Mouse (Mus musculus): ENCODE results near the gene Muc4.
A peak's percentile ranks its signal among the peaks of the same experiment; 100 is the strongest.

Gene Muc4

DNA sequence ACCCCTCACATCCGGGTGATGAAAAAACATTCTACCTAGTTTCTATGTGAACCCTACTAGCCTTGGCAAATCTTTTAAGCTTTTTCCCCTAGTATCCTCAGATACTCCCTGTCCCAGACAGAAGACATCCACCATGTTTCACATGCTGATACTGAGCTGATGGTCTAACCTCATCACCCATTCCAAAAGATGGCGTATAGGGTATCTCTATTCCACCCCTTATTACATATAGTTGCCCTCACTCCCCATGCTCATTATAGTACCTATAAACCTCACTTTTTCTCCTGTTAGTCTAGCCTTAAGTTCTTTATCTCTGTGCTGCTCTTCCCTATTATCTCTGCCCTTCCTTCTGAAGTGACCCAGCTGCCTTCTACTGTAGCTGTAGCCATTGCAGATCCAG is at the start of gene Muc4:
TSS of gene Muc4 (plus strand) at position 301 of the 400 bp plus-strand sequence.
- no peak for DNase-seq (ENCODE audit: low spot score in 2 of 2)

GRCm38 (mm10) chr16:32685998-32686397 is 49.7 kb upstream of the Muc4 start:
- DNase-seq (ENCODE audit: low spot score in 2 of 2) = no peak

DNA sequence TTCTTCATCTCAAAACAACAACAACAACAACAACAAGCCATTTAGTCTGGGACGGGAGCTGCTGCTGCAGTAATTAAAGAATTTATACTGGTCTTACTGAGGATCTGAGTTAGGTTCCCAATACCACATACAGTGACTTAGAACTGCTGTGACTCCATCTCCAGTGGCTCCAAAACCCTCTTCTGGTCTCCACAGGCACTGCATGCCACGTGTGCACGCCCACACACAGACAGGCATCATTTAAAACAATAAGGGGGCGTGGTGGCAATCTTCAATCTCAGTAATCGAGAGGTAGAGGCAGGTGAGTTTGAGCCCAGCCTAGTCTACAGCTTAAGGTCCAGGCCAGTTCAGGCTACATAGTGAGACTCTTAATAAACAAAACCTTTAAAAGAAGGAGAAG is 48.5 kb upstream of the Muc4 start:
- no peak for DNase-seq (ENCODE audit: low spot score in 2 of 2)

DNA sequence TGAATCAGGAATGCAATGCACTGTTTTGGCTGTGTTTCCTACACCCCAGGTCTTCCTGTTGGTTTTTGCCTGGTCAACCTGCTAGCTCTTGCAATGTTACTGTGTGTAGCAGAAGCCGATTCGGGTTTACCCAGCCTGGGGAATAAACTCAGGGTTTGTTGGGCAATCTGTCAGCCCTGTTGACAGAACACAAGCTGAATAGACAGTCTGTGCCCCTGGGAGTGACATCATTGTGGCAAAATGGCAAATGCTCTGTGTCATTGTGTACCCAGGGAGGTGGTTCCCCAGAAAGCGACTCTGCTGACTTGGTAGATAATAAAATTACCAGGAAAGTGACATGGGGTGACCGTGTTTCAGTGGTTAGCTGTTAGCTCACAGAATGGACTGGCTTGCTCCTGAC is 46.9 kb upstream of the Muc4 start:
- peak in 1 of 2 experiments; percentile 61 for DNase-seq (ENCODE audit: low spot score in 2 of 2)

- no peak for DNase-seq (ENCODE audit: low spot score in 2 of 2)
These were observed 46.2 kb upstream of the Muc4 start for GRCm38 (mm10) chr16:32689501-32689900.

GRCm38 (mm10) chr16:32696841-32697464 is 38.7 kb upstream of the Muc4 start:
- no peak for DNase-seq (ENCODE audit: low spot score in 2 of 2)

DNA sequence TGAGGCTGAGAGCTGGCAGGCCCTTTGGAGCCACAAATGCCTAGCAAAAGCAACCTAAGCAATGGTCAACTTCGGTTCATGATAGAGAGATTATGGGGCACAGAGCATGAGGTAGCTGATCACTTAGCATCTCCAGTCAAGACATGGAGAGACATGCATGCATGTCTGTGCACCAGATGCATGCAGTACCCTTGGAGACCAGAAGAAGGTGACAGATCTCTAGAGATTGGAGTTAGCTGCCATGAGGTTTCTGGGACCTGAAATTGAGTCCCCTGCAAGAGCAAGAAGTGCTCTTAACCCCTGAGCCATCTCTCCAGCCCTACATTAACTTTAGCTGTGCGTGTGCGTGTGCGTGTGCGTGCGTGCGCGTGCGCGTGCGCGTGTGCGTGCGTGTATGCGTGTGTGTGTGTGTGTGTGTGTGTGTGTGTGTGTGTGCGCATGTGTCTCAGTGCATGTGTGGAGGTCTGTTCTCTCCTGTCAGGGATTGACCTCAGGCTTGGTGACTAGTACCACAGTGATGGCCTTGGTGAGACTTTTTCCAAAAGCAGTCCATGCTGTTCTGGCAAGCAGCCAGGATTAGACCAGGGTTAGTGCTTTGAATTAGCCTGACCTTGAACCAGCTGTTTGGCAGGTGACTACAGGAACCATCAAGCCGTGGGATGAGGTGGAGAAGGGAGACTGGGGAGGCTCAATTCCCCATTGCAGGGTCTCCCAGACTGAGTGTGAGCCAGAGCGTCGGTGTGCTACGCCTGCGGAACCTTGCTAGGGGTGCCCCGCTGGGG is 37.8 kb upstream of the Muc4 start:
- DNase-seq (ENCODE audit: low spot score in 2 of 2) = no peak

DNA sequence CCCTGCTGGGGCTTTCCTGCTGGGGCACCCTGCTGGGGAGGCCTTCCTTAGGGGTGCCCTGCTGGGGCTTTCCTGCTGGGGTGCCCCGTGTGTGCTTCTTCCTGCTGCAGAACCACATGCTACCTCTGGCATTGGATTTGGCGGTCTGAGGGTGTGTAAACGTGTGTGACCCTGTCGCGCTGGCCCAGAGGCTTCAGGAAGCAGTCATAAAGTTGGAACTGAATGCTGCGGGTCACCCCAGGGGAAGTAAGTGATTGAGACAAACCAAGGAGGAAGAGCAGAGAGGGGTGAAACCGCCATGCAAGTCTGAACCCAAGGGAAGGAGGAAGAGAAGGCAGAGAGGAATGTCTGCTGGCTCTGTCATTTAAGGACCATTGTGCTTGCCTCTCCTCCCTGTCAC is 37.1 kb upstream of the Muc4 start:
- DNase-seq (ENCODE audit: low spot score in 2 of 2) = no peak

DNA sequence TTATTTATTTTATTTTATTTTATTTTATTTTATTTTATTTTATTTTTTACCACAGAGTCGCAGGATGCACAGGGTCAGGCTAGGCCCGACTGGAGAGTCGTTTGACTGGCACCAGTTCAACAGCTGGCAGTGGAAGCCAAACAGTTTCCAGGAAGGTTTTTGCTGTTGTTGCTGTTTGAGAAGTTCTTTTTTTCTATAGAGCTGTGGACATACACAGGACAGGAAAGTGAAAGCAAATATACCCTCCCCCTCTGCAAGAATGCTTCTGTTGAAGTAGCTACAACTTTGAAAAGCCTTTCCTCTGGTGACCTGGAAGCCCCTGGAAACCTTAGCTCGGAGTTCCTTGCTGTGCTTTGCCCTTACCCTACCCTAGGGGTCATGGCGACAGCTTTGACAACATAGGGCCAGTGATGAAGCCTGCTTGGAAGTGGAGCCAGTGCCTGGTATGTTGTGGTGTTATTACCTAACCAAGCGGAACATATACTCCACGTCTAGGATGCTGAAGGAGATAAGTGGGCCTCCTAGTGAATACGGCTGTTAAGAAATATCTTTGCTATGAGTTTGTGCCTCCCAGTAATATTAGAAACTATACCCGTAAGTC is 32.3 kb upstream of the Muc4 start:
- no peak for DNase-seq (ENCODE audit: low spot score in 2 of 2)

- DNase-seq (ENCODE audit: low spot score in 2 of 2) = no peak
These were observed 30.1 kb upstream of the Muc4 start for GRCm38 (mm10) chr16:32705606-32706005.

DNA sequence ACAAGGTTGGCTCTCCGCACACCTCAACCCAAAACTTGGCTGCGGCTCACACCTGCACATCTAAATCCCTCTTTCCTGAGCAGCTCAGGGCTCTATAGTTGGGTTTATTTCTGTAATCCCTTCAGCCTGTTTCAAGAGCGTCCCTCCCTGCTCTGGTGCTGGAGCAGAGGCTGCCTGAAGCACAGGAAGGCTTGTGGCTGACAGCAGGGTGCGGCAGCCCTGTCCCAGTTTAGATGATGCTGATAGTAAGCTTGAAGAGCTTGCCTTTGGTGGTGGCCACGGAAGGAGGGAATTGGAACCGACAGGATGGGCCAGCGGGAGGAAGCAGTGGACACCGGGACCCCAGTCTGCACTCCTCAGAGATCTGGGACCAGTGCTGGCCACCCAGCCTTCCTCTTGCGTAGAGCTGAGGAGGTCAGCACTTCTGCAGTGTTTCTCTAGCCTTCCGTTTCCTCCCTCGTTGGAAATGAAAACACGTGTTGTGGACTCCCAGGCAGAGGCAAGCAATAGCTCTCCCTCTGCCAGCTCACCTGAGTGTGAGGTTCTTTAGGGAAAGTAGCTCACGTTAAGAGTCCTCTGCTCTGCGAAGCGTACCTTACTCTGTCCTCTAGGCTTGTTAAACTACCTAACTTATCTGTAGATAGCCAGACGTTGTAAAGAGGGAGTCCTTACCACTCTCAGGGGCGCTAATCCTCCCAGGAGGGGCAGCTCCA is 28.4 kb upstream of the Muc4 start:
- no peak for DNase-seq (ENCODE audit: low spot score in 2 of 2)

- DNase-seq (ENCODE audit: low spot score in 2 of 2) = no peak
These were observed 27.7 kb upstream of the Muc4 start for GRCm38 (mm10) chr16:32707824-32708456.

DNA sequence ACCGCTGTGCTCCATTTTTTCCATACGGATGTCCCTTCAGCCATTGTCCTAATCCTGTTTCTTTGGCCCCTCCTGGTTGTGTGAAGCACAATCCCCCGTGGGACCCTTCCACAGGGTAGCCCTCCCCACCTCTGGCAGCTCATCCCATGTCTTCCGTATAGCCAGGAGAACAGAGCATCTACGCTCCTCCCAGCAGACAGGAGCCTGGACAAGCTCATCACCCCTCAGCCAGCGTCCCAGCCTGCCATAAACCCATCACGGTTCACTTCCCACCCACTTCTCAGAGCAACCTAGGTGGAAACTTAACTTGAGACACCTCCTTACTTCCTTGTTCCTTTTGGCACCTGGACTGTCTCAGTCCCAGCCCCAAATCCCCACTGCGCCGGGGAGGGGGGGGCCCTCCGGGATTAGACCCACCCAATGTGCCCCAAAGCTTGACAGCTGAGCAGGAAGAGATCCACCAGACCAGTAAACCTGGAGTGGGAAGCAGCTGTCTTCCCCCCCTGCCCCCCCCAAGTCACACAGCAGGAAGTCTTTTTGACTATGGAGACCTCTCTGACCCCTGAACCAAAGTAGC is 27.1 kb upstream of the Muc4 start:
- no peak for DNase-seq (ENCODE audit: low spot score in 2 of 2)

DNA sequence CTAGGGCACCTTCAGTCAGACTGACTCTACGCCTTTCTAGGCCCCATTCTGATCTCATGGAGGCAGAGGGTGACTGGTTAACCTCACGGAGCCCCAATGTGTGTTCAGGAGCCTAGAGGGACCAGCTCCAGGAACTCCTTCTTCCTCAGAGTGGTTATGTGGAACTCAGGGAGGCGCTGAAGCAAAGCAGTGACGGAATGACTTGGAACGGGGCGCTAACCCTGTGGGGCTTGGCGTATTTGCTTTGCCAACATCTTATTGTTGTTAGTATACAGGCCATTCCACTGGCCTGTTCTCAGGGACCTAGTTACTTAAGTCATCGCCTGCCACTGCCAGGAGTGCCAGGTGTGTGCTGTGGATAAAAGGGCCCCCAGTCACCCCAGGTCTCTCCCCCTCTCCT is 26.6 kb upstream of the Muc4 start:
- no peak for DNase-seq (ENCODE audit: low spot score in 2 of 2)

GRCm38 (mm10) chr16:32710426-32711070 is 25.1 kb upstream of the Muc4 start:
- DNase-seq (ENCODE audit: low spot score in 2 of 2) = no peak

DNA sequence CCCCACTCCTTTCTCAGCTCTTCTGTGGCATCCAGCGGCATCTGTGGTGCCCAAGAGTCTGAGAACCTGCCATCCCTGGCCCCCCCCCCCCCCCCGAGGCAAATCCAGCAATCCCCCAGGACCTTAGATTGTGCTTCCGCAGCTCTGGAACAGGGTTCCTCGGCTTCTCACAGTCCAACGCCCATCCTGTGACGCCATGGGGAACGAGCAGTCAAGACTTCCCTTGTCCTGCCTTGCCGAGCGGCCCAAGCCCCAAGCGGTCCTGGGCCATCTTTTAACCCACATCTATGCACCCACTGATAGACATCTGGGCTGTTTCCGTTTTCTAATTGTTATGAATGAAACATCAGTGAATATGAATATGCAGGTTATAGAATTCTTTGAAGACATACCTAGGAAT is 23.5 kb upstream of the Muc4 start:
- DNase-seq (ENCODE audit: low spot score in 2 of 2) = no peak

DNA sequence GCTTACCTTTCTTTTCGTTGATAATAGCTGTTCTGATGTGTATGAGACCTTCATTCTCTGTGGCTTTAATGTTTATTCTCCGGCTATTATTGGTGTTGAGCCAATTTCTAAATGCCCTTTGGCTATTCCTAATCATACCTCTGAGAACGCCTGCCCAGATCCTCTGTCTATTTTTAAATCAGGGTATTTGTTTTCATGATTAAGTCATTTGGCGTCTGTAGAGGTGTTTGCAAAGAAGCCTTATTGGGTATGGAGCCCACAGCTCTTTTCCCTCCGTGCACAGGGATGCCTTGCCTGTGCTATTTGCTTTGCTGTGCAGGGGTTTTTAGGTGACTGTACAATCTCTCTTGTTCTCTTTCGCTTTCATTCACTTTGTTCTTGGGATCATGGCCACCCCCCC is 22.1 kb upstream of the Muc4 start:
- no peak for DNase-seq (ENCODE audit: low spot score in 2 of 2)

- DNase-seq (ENCODE audit: low spot score in 2 of 2) = no peak
These were observed 20.3 kb upstream of the Muc4 start for GRCm38 (mm10) chr16:32715364-32715763.

DNA sequence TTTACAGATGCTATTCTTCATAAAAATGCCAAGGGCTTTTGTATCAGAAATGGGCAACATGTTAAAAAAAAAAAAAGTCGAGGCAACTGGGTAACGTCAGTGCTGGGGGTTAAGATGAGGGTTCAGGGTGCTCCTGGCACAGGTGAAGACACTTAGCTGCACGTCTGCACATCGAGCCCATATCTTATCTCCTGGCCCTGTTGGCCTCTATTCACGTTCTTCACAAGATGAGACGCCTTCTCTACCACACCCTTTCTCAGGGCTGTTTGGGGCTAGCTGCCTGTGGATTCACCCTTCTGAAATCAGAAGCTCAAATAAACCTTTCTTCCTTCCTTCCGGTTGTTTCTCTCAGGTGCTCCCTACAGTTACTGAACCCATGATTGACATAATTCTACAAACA is 12.5 kb upstream of the Muc4 start:
- no peak for DNase-seq (ENCODE audit: low spot score in 2 of 2)

DNA sequence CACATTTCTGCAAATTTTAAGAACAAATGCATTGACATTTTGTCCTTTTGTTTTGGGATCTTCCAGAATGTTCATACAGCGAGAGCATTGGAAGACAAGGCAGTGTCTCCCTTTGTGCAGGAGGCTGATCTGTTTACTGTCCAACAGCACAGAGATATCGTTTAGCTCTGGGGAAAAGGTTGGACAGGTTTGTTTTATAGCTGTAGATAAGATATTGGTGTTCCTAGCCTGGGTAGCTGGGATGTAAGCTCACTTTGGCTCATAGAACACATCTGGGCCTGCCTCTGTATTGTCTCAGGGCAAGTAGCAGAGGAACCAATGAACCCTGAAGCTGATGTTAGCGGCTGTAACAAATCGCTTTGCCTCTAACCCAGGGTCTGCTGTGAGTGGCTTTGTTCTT is 11.9 kb upstream of the Muc4 start:
- DNase-seq (ENCODE audit: low spot score in 2 of 2) = no peak

DNA sequence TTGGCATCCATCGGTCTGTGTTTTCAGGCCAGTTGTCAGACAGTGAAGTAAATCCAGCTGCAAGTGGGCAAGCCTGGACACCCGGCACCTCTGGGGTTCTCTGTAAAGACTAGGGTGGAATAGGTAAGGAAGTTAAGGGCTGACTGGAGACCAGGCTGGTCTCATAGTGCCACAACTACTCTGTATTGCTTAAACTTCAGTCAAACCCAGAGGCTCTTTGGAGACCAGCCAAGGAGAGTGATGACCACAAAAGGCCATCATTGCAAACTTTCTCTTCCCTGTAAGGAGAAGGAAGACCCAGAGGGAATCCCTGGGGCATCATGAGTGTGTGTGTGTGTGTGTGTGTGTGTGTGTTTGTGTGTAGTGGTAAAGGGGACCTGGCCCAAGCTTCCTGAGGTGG is 11.4 kb upstream of the Muc4 start:
- DNase-seq (ENCODE audit: low spot score in 2 of 2) = no peak

Measured in urinary bladder, adult 18-20 months (tissue).